Mouse (Mus musculus) T-cell, adult 66 days (primary cell): Measurements from ENCODE around the gene Wnt16. TPM values are rescaled to one million over a fixed set of nuclear protein-coding genes. Genes with fewer than 3 reads are reported as not detected.

ENCODE experiments used
- total RNA-seq, 2 experiments: library from RNA; stranded (reverse); gene quantifications; 3 replicates in 1 of 2; 4 replicates in 1 of 2; pipeline ENCODE4 v1.2.4; 2023

Wnt16 gene
- not detected for total RNA-seq

GRCm38 (mm10) chr6:22288004-22288736 lies at the start of gene Wnt16:
Wnt16 (plus strand) TSS chr6:22288227.

Other genes starting within 250 kb of the Wnt16 start
- 10 to 100 TPM; 54.9 to 55.3 TPM for gene Fam3c, start 68.0 kb downstream of the Wnt16 start, total RNA-seq